Mouse (Mus musculus) brain, embryonic 14.5 days (tissue): ENCODE measurements around the gene Bri3.

ENCODE experiments used
- CTCF ChIP-seq: fragments of 200-500 bp; IDR thresholded peaks from 2 replicates; pipeline ENCODE4 v1.5.1; 2012; ENCODE audit warnings: inconsistent platforms, mild to moderate bottlenecking, moderate library complexity, borderline replicate concordance; ENCODE audit not compliant: insufficient read depth, insufficient read length; ENCODE audit errors: extremely low read depth
- POLR2A ChIP-seq: fragments of 200-500 bp; IDR thresholded peaks from 2 replicates; pipeline ENCODE4 v1.6.1; 2012; ENCODE audit warnings: mild to moderate bottlenecking, inconsistent platforms, borderline replicate concordance; ENCODE audit not compliant: poor library complexity, insufficient read depth, insufficient read length, severe bottlenecking; ENCODE audit errors: extremely low read depth

- TF ChIP-seq CTCF (no peak), POLR2A (no peak)
These were observed 19.3 kb downstream of the Bri3 start for GRCm38 (mm10) chr5:144263496-144263895.
